30 mouse cellular contexts compared by ENCODE assay signal in genomic region chr2:115785687-115786086, GRCm38 (mm10).
A peak's percentile ranks its signal among the peaks of the same experiment; 100 is the strongest.
DNase-seq lines count a peak whose midpoint lies in the region; ATAC-seq lines count a peak whose summit lies in the region.
"Had no signal": no experiment of that assay in that cellular context is flagged by ENCODE, and none has a peak within 500 bp of the region (broad histone marks: within the 10 kb centered on the region; RNA-seq: fewer than 3 reads in every experiment).

No protein-coding gene starts in this region.

- DNase-seq in heart, embryonic 10.5 days (ENCODE audit: low spot score): no peak
- no peak for DNase-seq in heart, postnatal 4 days
- DNase-seq in hindbrain, embryonic 11.5 days (ENCODE audit: low spot score): peak; percentile 6
- DNase-seq in kidney, postnatal 36 days: no peak
- DNase-seq in R1 (ENCODE audit: low read depth, low spot score): peak; percentile 5
- no peak for DNase-seq in spleen, adult 18-20 months
- DNase-seq: adrenal gland, postnatal 14 days; cerebellum, adult 11-12 months; cerebellum, adult 9-11 months; embryo, embryonic 11 days; gastrocnemius, adult 2 months; gastrocnemius, postnatal 36 days; lung, postnatal 36 days; right cerebral cortex, postnatal 4 days; thymus, adult 2 months; thymus, postnatal 36 days had no signal

- no peak for ATAC-seq in hindbrain, embryonic 11.5 days (ENCODE audit: low FRiP score)
- ATAC-seq in hindbrain, embryonic 13.5 days (ENCODE audit: low FRiP score): no peak
- peak; percentile 67; the same call in 1 of the 2 replicates for ATAC-seq in kidney, embryonic 16.5 days (ENCODE audit: low FRiP score, low TSS enrichment)
- ATAC-seq: forebrain, embryonic 16.5 days; hindbrain, embryonic 16.5 days; intestine, embryonic 15.5 days; midbrain, embryonic 16.5 days; Patski had no signal

- H3K9ac ChIP-seq in hindbrain, embryonic 11.5 days (ENCODE audit: low read depth, low read length): no peak overlapping the region
- no peak overlapping the region for H3K9ac ChIP-seq in hindbrain, embryonic 13.5 days
- no peak overlapping the region for H3K9ac ChIP-seq in kidney, embryonic 16.5 days (replicated peaks; ENCODE audit: low read length)
- H3K9ac ChIP-seq: embryonic facial prominence, embryonic 13.5 days; intestine, embryonic 15.5 days; limb, embryonic 12.5 days; liver, embryonic 15.5 days; lung, embryonic 15.5 days; neural tube, embryonic 12.5 days had no signal

- peaks cover 15% of the 10 kb centered on the region for H3K4me1 ChIP-seq in heart, embryonic 10.5 days
- H3K4me1 ChIP-seq in hindbrain, embryonic 11.5 days (replicated peaks; ENCODE audit: control insufficient read depth, insufficient read depth, low read length): no peaks in the 10 kb centered on the region
- H3K4me1 ChIP-seq in hindbrain, embryonic 13.5 days (replicated peaks): no peaks in the 10 kb centered on the region; the same call in 1 of the 2 replicates
- H3K4me1 ChIP-seq in kidney, embryonic 16.5 days (ENCODE audit: insufficient read depth, low read length): peaks cover 15% of the 10 kb centered on the region
- H3K4me1 ChIP-seq: limb, embryonic 12.5 days; liver, embryonic 15.5 days; neural tube, embryonic 12.5 days had no signal

- no peaks in the 10 kb centered on the region for H3K9me3 ChIP-seq in heart, embryonic 10.5 days
- H3K9me3 ChIP-seq in hindbrain, embryonic 11.5 days (ENCODE audit: control insufficient read depth, low read length): no peaks in the 10 kb centered on the region
- H3K9me3 ChIP-seq in hindbrain, embryonic 13.5 days: peaks cover 7% of the 10 kb centered on the region; the same call in 1 of the 2 replicates
- no peaks in the 10 kb centered on the region for H3K9me3 ChIP-seq in kidney, embryonic 16.5 days (ENCODE audit: low read length)
- H3K9me3 ChIP-seq: embryonic facial prominence, embryonic 13.5 days; intestine, embryonic 15.5 days; liver, embryonic 15.5 days; lung, embryonic 15.5 days; neural tube, embryonic 12.5 days had no signal

- H3K27ac ChIP-seq in heart, embryonic 10.5 days: 0 out of 2 replicates have a peak overlapping the region, but pooled peaks have one; percentile 22
- H3K27ac ChIP-seq in hindbrain, embryonic 11.5 days (ENCODE audit: low read depth, low read length): no peak overlapping the region
- H3K27ac ChIP-seq in hindbrain, embryonic 13.5 days: no peak overlapping the region
- 0 out of 2 replicates have a peak overlapping the region, but pooled peaks have one; percentile 32 for H3K27ac ChIP-seq in kidney, embryonic 16.5 days (ENCODE audit: low read length)
- H3K27ac ChIP-seq: embryonic facial prominence, embryonic 13.5 days; gastrocnemius, adult 2 months; intestine, embryonic 15.5 days; limb, embryonic 12.5 days; liver, embryonic 15.5 days; lung, embryonic 15.5 days; neural tube, embryonic 12.5 days had no signal

- WGBS in heart, embryonic 10.5 days: 18% methylated on average over 6 of the region's 6 CpGs
- WGBS in hindbrain, embryonic 11.5 days: 40% methylated on average over 6 of the region's 6 CpGs
- 33% methylated on average over 6 of the region's 6 CpGs for WGBS in hindbrain, embryonic 13.5 days
- WGBS in kidney, embryonic 16.5 days: 20% methylated on average over 6 of the region's 6 CpGs

- H3K36me3 ChIP-seq in heart, embryonic 10.5 days: no peaks in the 10 kb centered on the region
- H3K36me3 ChIP-seq in hindbrain, embryonic 11.5 days (ENCODE audit: control insufficient read depth, insufficient read depth, low read length): no peaks in the 10 kb centered on the region
- no peaks in the 10 kb centered on the region for H3K36me3 ChIP-seq in hindbrain, embryonic 13.5 days
- H3K36me3 ChIP-seq in kidney, embryonic 16.5 days (ENCODE audit: insufficient read depth, low read length): no peaks in the 10 kb centered on the region
- H3K36me3 ChIP-seq: embryonic facial prominence, embryonic 13.5 days; intestine, embryonic 15.5 days; limb, embryonic 12.5 days; liver, embryonic 15.5 days; lung, embryonic 15.5 days; neural tube, embryonic 12.5 days had no signal

- H3K27me3 ChIP-seq in heart, embryonic 10.5 days (ENCODE audit: insufficient read depth, poor library complexity, severe bottlenecking): no peaks in the 10 kb centered on the region
- no peaks in the 10 kb centered on the region for H3K27me3 ChIP-seq in hindbrain, embryonic 11.5 days (ENCODE audit: control insufficient read depth, insufficient read depth, low read length)
- no peaks in the 10 kb centered on the region for H3K27me3 ChIP-seq in hindbrain, embryonic 13.5 days
- no peaks in the 10 kb centered on the region for H3K27me3 ChIP-seq in kidney, embryonic 16.5 days (ENCODE audit: insufficient read depth, low read length)
- H3K27me3 ChIP-seq: intestine, embryonic 15.5 days; liver, embryonic 15.5 days; lung, embryonic 15.5 days; neural tube, embryonic 12.5 days; Patski had no signal

- no peak overlapping the region for H3K4me2 ChIP-seq in hindbrain, embryonic 11.5 days (replicated peaks; ENCODE audit: low read depth, low read length)
- no peak overlapping the region for H3K4me2 ChIP-seq in hindbrain, embryonic 13.5 days
- no peak overlapping the region for H3K4me2 ChIP-seq in kidney, embryonic 16.5 days (replicated peaks; ENCODE audit: low read depth, low read length)
- H3K4me2 ChIP-seq: embryonic facial prominence, embryonic 13.5 days; intestine, embryonic 15.5 days; limb, embryonic 12.5 days; liver, embryonic 15.5 days; lung, embryonic 15.5 days; midbrain, embryonic 11.5 days; neural tube, embryonic 12.5 days had no signal

- H3K4me3 ChIP-seq in heart, embryonic 10.5 days: no peak overlapping the region
- no peak overlapping the region for H3K4me3 ChIP-seq in hindbrain, embryonic 11.5 days (ENCODE audit: low read depth, low read length)
- H3K4me3 ChIP-seq in hindbrain, embryonic 13.5 days: no peak overlapping the region
- no peak overlapping the region for H3K4me3 ChIP-seq in kidney, embryonic 16.5 days (ENCODE audit: low read length)
- H3K4me3 ChIP-seq: embryonic facial prominence, embryonic 13.5 days; erythroblast, embryonic 14.5 days; gastrocnemius, adult 2 months; intestine, embryonic 15.5 days; limb, embryonic 12.5 days; liver, embryonic 15.5 days; lung, embryonic 15.5 days; neural tube, embryonic 12.5 days had no signal

Comparison
In these comparisons a context has a peak if more than half of its experiments do, and no peak if none do; other contexts are left out.
1. DNase-seq: peak in hindbrain, embryonic 11.5 days (single experiment) and R1 (single experiment); none in heart, embryonic 10.5 days (single experiment), heart, postnatal 4 days (single experiment), kidney, postnatal 36 days (0 of 2) and spleen, adult 18-20 months (0 of 2).
2. H3K27ac ChIP-seq: peak in heart, embryonic 10.5 days (single experiment) and kidney, embryonic 16.5 days (single experiment); none in hindbrain, embryonic 11.5 days (single experiment) and hindbrain, embryonic 13.5 days (single experiment).